In genomic region chr3:148896281-148896680, GRCm38 (mm10) we compare ENCODE assay signal across 21 mouse cellular contexts.
DNase-seq lines count a peak whose midpoint lies in the region; ATAC-seq lines count a peak whose summit lies in the region.
"Had no signal": no experiment of that assay in that cellular context is flagged by ENCODE, and none has a peak within 500 bp of the region (broad histone marks: within the 10 kb centered on the region; RNA-seq: fewer than 3 reads in every experiment).

No protein-coding gene starts in this region.

- H3K9me3 ChIP-seq in embryonic facial prominence, embryonic 15.5 days (replicated peaks) = no peaks in the 10 kb centered on the region
- no peaks in the 10 kb centered on the region for H3K9me3 ChIP-seq in embryonic facial prominence, embryonic 10.5 days
- no peaks in the 10 kb centered on the region for H3K9me3 ChIP-seq in hindbrain, embryonic 11.5 days (ENCODE audit: control insufficient read depth, low read length)
- H3K9me3 ChIP-seq in hindbrain, embryonic 12.5 days (replicated peaks) = no peaks in the 10 kb centered on the region
- H3K9me3 ChIP-seq in midbrain, embryonic 16.5 days (replicated peaks; ENCODE audit: control insufficient read depth, low read length, poor library complexity, severe bottlenecking) = no peaks in the 10 kb centered on the region
- no peaks in the 10 kb centered on the region for H3K9me3 ChIP-seq in midbrain, embryonic 14.5 days (ENCODE audit: control insufficient read depth, low read length)
- no peaks in the 10 kb centered on the region for H3K9me3 ChIP-seq in neural tube, embryonic 15.5 days (replicated peaks)
- H3K9me3 ChIP-seq: embryonic facial prominence, embryonic 12.5 days; heart, embryonic 12.5 days; limb, embryonic 12.5 days; lung, embryonic 15.5 days; midbrain, embryonic 12.5 days had no signal

- ATAC-seq in embryonic facial prominence, embryonic 15.5 days (ENCODE audit: insufficient number of reproducible peaks, low FRiP score, low TSS enrichment, low read depth) = peak; percentile 29; the same call in 1 of the 2 replicates
- ATAC-seq in hindbrain, embryonic 11.5 days (ENCODE audit: low FRiP score) = 0 out of 2 replicates have a peak, but pooled peaks have one; percentile 14
- ATAC-seq in hindbrain, embryonic 12.5 days (ENCODE audit: low FRiP score) = no peak
- peak; percentile 15; the same call in 1 of the 2 replicates for ATAC-seq in midbrain, embryonic 16.5 days
- ATAC-seq in midbrain, embryonic 14.5 days (ENCODE audit: low FRiP score, low TSS enrichment) = no peak
- peak; percentile 22 for ATAC-seq in neural tube, embryonic 15.5 days (ENCODE audit: low FRiP score)
- no peak for ATAC-seq in megakaryocyte, adult 5-6 weeks (ENCODE audit: poor library complexity, severe bottlenecking)
- ATAC-seq: forebrain, embryonic 14.5 days had no signal

- peaks cover 29% of the 10 kb centered on the region for H3K4me1 ChIP-seq in embryonic facial prominence, embryonic 15.5 days
- peaks cover 37% of the 10 kb centered on the region for H3K4me1 ChIP-seq in embryonic facial prominence, embryonic 10.5 days
- H3K4me1 ChIP-seq in hindbrain, embryonic 11.5 days (replicated peaks; ENCODE audit: control insufficient read depth, insufficient read depth, low read length) = no peaks in the 10 kb centered on the region
- peaks cover 16% of the 10 kb centered on the region for H3K4me1 ChIP-seq in hindbrain, embryonic 12.5 days
- H3K4me1 ChIP-seq in midbrain, embryonic 16.5 days (ENCODE audit: control insufficient read depth, insufficient read depth, low read length) = peaks cover 7% of the 10 kb centered on the region
- peaks cover 4% of the 10 kb centered on the region for H3K4me1 ChIP-seq in midbrain, embryonic 14.5 days (ENCODE audit: control insufficient read depth, insufficient read depth, low read length)
- H3K4me1 ChIP-seq in neural tube, embryonic 15.5 days = peaks cover 56% of the 10 kb centered on the region

- no peak overlapping the region for H3K4me3 ChIP-seq in embryonic facial prominence, embryonic 15.5 days (replicated peaks)
- no peak overlapping the region for H3K4me3 ChIP-seq in embryonic facial prominence, embryonic 10.5 days
- H3K4me3 ChIP-seq in hindbrain, embryonic 11.5 days (ENCODE audit: low read depth, low read length) = no peak overlapping the region
- no peak overlapping the region for H3K4me3 ChIP-seq in hindbrain, embryonic 12.5 days
- no peak overlapping the region for H3K4me3 ChIP-seq in midbrain, embryonic 16.5 days (ENCODE audit: low read depth, low read length)
- H3K4me3 ChIP-seq in midbrain, embryonic 14.5 days (replicated peaks; ENCODE audit: low read depth, low read length) = no peak overlapping the region
- no peak overlapping the region for H3K4me3 ChIP-seq in neural tube, embryonic 15.5 days (replicated peaks)
- H3K4me3 ChIP-seq: embryonic facial prominence, embryonic 12.5 days; heart, embryonic 12.5 days; limb, embryonic 12.5 days; lung, embryonic 15.5 days; midbrain, embryonic 12.5 days had no signal

- H3K4me2 ChIP-seq in embryonic facial prominence, embryonic 15.5 days (replicated peaks) = no peak overlapping the region
- no peak overlapping the region for H3K4me2 ChIP-seq in hindbrain, embryonic 11.5 days (replicated peaks; ENCODE audit: low read depth, low read length)
- H3K4me2 ChIP-seq in hindbrain, embryonic 12.5 days (replicated peaks) = no peak overlapping the region
- no peak overlapping the region for H3K4me2 ChIP-seq in midbrain, embryonic 16.5 days (ENCODE audit: low read length)
- no peak overlapping the region for H3K4me2 ChIP-seq in midbrain, embryonic 14.5 days (ENCODE audit: low read length)
- H3K4me2 ChIP-seq in neural tube, embryonic 15.5 days = peak overlapping the region; percentile 28
- H3K4me2 ChIP-seq: embryonic facial prominence, embryonic 12.5 days; heart, embryonic 12.5 days; limb, embryonic 12.5 days; lung, embryonic 15.5 days; midbrain, embryonic 12.5 days had no signal

- no peak overlapping the region for H3K27ac ChIP-seq in embryonic facial prominence, embryonic 15.5 days (replicated peaks)
- no peak overlapping the region for H3K27ac ChIP-seq in embryonic facial prominence, embryonic 10.5 days (replicated peaks)
- no peak overlapping the region for H3K27ac ChIP-seq in hindbrain, embryonic 11.5 days (ENCODE audit: low read depth, low read length)
- no peak overlapping the region for H3K27ac ChIP-seq in hindbrain, embryonic 12.5 days
- no peak overlapping the region for H3K27ac ChIP-seq in midbrain, embryonic 16.5 days (ENCODE audit: low read length)
- H3K27ac ChIP-seq in midbrain, embryonic 14.5 days (replicated peaks; ENCODE audit: low read depth, low read length) = no peak overlapping the region
- peak overlapping the region; percentile 13 for H3K27ac ChIP-seq in neural tube, embryonic 15.5 days (replicated peaks)
- H3K27ac ChIP-seq: embryonic facial prominence, embryonic 12.5 days; limb, embryonic 12.5 days; liver, embryonic 14.5 days; lung, embryonic 15.5 days; macrophage; midbrain, embryonic 12.5 days had no signal

- H3K27me3 ChIP-seq in embryonic facial prominence, embryonic 15.5 days = no peaks in the 10 kb centered on the region
- no peaks in the 10 kb centered on the region for H3K27me3 ChIP-seq in embryonic facial prominence, embryonic 10.5 days (replicated peaks; ENCODE audit: low read depth, poor library complexity, severe bottlenecking)
- H3K27me3 ChIP-seq in hindbrain, embryonic 11.5 days (ENCODE audit: control insufficient read depth, insufficient read depth, low read length) = no peaks in the 10 kb centered on the region
- H3K27me3 ChIP-seq in hindbrain, embryonic 12.5 days = no peaks in the 10 kb centered on the region
- H3K27me3 ChIP-seq in midbrain, embryonic 16.5 days (ENCODE audit: control insufficient read depth, insufficient read depth, low read depth, low read length) = no peaks in the 10 kb centered on the region
- H3K27me3 ChIP-seq in midbrain, embryonic 14.5 days (ENCODE audit: control insufficient read depth, insufficient read depth, low read length) = no peaks in the 10 kb centered on the region
- H3K27me3 ChIP-seq in neural tube, embryonic 15.5 days (replicated peaks) = no peaks in the 10 kb centered on the region
- H3K27me3 ChIP-seq: embryonic facial prominence, embryonic 12.5 days; heart, embryonic 12.5 days; limb, embryonic 12.5 days; lung, embryonic 15.5 days; midbrain, embryonic 12.5 days had no signal

- no peaks in the 10 kb centered on the region for H3K36me3 ChIP-seq in embryonic facial prominence, embryonic 15.5 days
- peaks cover 17% of the 10 kb centered on the region for H3K36me3 ChIP-seq in embryonic facial prominence, embryonic 10.5 days (replicated peaks)
- no peaks in the 10 kb centered on the region for H3K36me3 ChIP-seq in hindbrain, embryonic 11.5 days (ENCODE audit: control insufficient read depth, insufficient read depth, low read length)
- H3K36me3 ChIP-seq in hindbrain, embryonic 12.5 days = no peaks in the 10 kb centered on the region
- no peaks in the 10 kb centered on the region for H3K36me3 ChIP-seq in midbrain, embryonic 16.5 days (ENCODE audit: control insufficient read depth, insufficient read depth, low read length)
- H3K36me3 ChIP-seq in midbrain, embryonic 14.5 days (ENCODE audit: control insufficient read depth, insufficient read depth, low read length) = no peaks in the 10 kb centered on the region
- no peaks in the 10 kb centered on the region for H3K36me3 ChIP-seq in neural tube, embryonic 15.5 days
- H3K36me3 ChIP-seq: embryonic facial prominence, embryonic 12.5 days; limb, embryonic 12.5 days; lung, embryonic 15.5 days had no signal

- WGBS in embryonic facial prominence, embryonic 15.5 days = 46% methylated on average over 10 of the region's 10 CpGs
- WGBS in embryonic facial prominence, embryonic 10.5 days = 79% methylated on average over 10 of the region's 10 CpGs
- WGBS in hindbrain, embryonic 11.5 days = 72% methylated on average over 10 of the region's 10 CpGs
- 59% methylated on average over 10 of the region's 10 CpGs for WGBS in hindbrain, embryonic 12.5 days
- 73% methylated on average over 10 of the region's 10 CpGs for WGBS in midbrain, embryonic 16.5 days
- 79% methylated on average over 10 of the region's 10 CpGs for WGBS in midbrain, embryonic 14.5 days
- 17% methylated on average over 10 of the region's 10 CpGs for WGBS in neural tube, embryonic 15.5 days

- no peak for DNase-seq in embryonic facial prominence, embryonic 10.5 days (ENCODE audit: low spot score)
- DNase-seq in hindbrain, embryonic 11.5 days (ENCODE audit: low spot score) = no peak
- DNase-seq in midbrain, embryonic 14.5 days = no peak
- DNase-seq: adrenal gland, postnatal 25 days; cerebellum, adult 11 months; cerebellum, postnatal 25 days; kidney, adult 9 months; thymus, postnatal 25 days had no signal

- H3K9ac ChIP-seq in embryonic facial prominence, embryonic 15.5 days = no peak overlapping the region
- H3K9ac ChIP-seq in hindbrain, embryonic 11.5 days (ENCODE audit: low read depth, low read length) = no peak overlapping the region
- no peak overlapping the region for H3K9ac ChIP-seq in hindbrain, embryonic 12.5 days
- H3K9ac ChIP-seq in midbrain, embryonic 16.5 days (ENCODE audit: low read depth, low read length) = no peak overlapping the region
- no peak overlapping the region for H3K9ac ChIP-seq in midbrain, embryonic 14.5 days (replicated peaks; ENCODE audit: low read length)
- no peak overlapping the region for H3K9ac ChIP-seq in neural tube, embryonic 15.5 days (replicated peaks)
- H3K9ac ChIP-seq: embryonic facial prominence, embryonic 12.5 days; heart, embryonic 12.5 days; limb, embryonic 12.5 days; liver, embryonic 14.5 days; lung, embryonic 15.5 days; midbrain, embryonic 12.5 days had no signal

Comparison
In these comparisons a context has a peak if more than half of its experiments do, and no peak if none do; other contexts are left out.
1. ATAC-seq: peak in embryonic facial prominence, embryonic 15.5 days (single experiment), hindbrain, embryonic 11.5 days (single experiment), midbrain, embryonic 16.5 days (single experiment) and neural tube, embryonic 15.5 days (single experiment); none in hindbrain, embryonic 12.5 days (single experiment), midbrain, embryonic 14.5 days (single experiment) and megakaryocyte, adult 5-6 weeks (single experiment).